Mouse (Mus musculus) CH12.LX (cell line): ENCODE measurements around the gene Tomm22.

Experiments
- CHD2 ChIP-seq: IDR thresholded peaks from 2 replicates; pipeline ENCODE4 v1.6.1; 2011; ENCODE audit warnings: low read length, improper control_type of control experiment
- CTCF ChIP-seq, 2 experiments: IDR thresholded peaks in 1 of 2; conservative IDR thresholded peaks in 1 of 2; 2 replicates each; pipeline ENCODE4 v1.5.1; 2011 to 2012; ENCODE audit warnings: low read depth in 2 of 2, low read length in 2 of 2, improper control_type of control experiment in 1 of 2, inconsistent platforms in 1 of 2, mild to moderate bottlenecking in 1 of 2, moderate library complexity in 1 of 2
- ELF1 ChIP-seq: IDR thresholded peaks from 2 replicates; pipeline ENCODE4 v1.6.1; 2014; ENCODE audit warnings: low read depth, mild to moderate bottlenecking, inconsistent platforms, low read length, improper control_type of control experiment
- EP300 ChIP-seq: IDR thresholded peaks from 2 replicates; pipeline ENCODE4 v1.6.1; 2011; ENCODE audit warnings: low read length, improper control_type of control experiment
- HCFC1 ChIP-seq: IDR thresholded peaks from 2 replicates; pipeline ENCODE4 v1.6.1; 2012; ENCODE audit warnings: low read depth, mild to moderate bottlenecking, inconsistent platforms, low read length, improper control_type of control experiment
- NELFE ChIP-seq: IDR thresholded peaks from 2 replicates; pipeline ENCODE4 v1.6.1; 2011; ENCODE audit warnings: low read depth, low read length, improper control_type of control experiment
- NRF1 ChIP-seq: IDR thresholded peaks from 2 replicates; pipeline ENCODE4 v1.6.1; 2014; ENCODE audit warnings: low read depth, mild to moderate bottlenecking, inconsistent platforms, low read length, improper control_type of control experiment, moderate library complexity
- POLR2A ChIP-seq: IDR thresholded peaks from 2 replicates; pipeline ENCODE4 v1.6.1; 2011; ENCODE audit warnings: low read depth, mild to moderate bottlenecking, improper control_type of control experiment, low read length
- SMC3 ChIP-seq: IDR thresholded peaks from 2 replicates; pipeline ENCODE4 v1.6.1; 2011; ENCODE audit warnings: low read depth, low read length, improper control_type of control experiment
- USF1 ChIP-seq: IDR thresholded peaks from 2 replicates; pipeline ENCODE4 v1.6.1; 2014; ENCODE audit warnings: low read depth, mild to moderate bottlenecking, inconsistent platforms, low read length, improper control_type of control experiment
- USF2 ChIP-seq: conservative IDR thresholded peaks from 2 replicates; pipeline ENCODE4 v1.6.1; 2011; ENCODE audit warnings: low read depth, low read length, improper control_type of control experiment
- ZNF384 ChIP-seq: IDR thresholded peaks from 2 replicates; pipeline ENCODE4 v1.6.1; 2012; ENCODE audit warnings: low read depth, low read length, improper control_type of control experiment, inconsistent platforms

- TF ChIP-seq CTCF (conservative IDR thresholded peaks at IDR 0.05 in 1 of 2, IDR thresholded peaks at IDR 0.05 in 1 of 2; ENCODE audit: low read depth in 2 of 2, low read length in 2 of 2) = no peak
- TF ChIP-seq NELFE = no peak
- no peak for TF ChIP-seq SMC3
- TF ChIP-seq NRF1 = no peak
- no peak for TF ChIP-seq CHD2
- TF ChIP-seq POLR2A = no peak
- TF ChIP-seq USF2 = no peak
- no peak for TF ChIP-seq HCFC1
- TF ChIP-seq ELF1 = no peak
- TF ChIP-seq ZNF384 = no peak
- no peak for TF ChIP-seq EP300
- TF ChIP-seq USF1 = no peak
Measured at GRCm38 (mm10) chr15:79681973-79682372, 11.3 kb downstream of the Tomm22 start.
